Mouse (Mus musculus) ZHBTc4 (cell line): ENCODE results near the gene Ccdc88a.

Experiments
- DNase-seq: peaks from one replicate; pipeline ENCODE4 v3.0.0-alpha.2; 2011; ENCODE audit warnings: low read depth, low spot score

The Ccdc88a gene

GRCm38 (mm10) chr11:29548504-29549424 lies 175.3 kb downstream of the Ccdc88a start:
- DNase-seq: no peak

DNA sequence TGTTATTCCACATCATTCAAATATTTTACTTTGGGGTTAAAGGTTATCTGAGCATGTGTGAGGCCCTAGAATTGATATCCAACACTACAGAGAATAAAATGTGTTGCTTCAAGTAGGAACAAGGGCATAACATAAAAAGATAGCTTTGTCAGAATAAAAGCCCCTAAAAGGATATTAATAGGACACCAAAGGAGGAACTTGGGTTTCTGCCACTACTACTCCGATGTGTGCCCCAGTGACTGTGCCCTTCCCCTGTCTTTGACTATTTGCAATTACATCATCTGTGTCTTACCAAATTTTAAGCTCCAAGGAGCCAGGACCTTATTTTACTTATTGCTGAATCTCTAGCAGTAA lies 175.9 kb downstream of the Ccdc88a start:
- DNase-seq: no peak
